Mouse (Mus musculus): ENCODE measurements around the gene Kntc1.

Gene Kntc1

DNA sequence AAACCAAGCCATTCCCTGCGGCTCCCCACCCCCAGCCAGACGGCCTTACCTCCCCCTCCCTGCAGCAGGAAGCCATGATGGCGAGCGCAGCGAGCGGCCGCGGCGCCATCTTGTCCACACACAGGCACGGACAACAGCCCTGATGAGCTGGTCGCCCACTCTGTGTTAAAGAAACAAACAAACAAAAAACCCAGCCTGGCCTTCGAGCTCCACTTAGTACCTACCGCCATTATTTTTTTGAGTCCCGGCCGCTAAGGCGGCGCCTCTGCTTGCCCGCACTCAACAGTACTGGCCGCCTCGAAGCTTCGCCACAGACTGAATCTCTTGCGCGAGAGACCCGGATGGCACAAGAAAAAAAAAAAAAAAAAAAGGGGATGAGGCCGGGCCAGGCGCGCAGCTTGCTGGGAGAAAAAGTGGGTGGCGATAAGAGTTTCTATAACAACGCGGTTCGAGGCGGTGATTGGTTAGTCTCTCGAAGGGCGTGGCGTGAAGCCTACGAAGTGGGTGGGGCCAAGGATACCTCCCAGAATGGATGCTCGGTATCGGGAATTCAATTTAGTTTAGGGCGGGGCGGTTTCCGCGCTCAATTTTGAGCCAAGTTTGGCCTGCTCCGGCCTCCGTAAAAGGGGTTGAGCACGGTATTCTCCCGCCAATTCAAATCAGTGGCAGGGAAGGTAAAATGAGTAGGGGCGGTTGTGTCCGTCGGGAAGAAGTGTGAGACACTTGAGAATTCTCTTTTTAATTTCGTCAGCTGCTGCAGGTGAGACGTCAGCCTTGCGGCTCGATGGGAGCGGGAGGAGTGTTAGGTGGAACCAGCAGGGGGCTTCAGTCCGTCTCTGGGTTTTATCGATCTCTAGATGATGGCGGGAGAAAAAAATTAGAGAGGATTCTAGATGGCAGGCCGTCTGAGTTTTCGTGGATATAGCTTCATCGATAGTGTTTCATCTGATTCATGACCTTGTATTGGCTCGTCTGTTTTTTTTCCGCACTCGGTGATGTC is at the start of gene Kntc1, which contains the start of gene Rsrc2:
Gene Kntc1, plus strand, starts transcription at position 652 of the 1,000 bp plus-strand sequence.
Gene Rsrc2, minus strand, starts transcription at position 350 of the 1,000 bp plus-strand sequence.
- 0 out of 2 replicates have a peak, but pooled peaks have one; percentile 86 for TF ChIP-seq GATA4 (IDR thresholded peaks at IDR 0.05; ENCODE audit: insufficient replicate concordance, low read length)

DNA sequence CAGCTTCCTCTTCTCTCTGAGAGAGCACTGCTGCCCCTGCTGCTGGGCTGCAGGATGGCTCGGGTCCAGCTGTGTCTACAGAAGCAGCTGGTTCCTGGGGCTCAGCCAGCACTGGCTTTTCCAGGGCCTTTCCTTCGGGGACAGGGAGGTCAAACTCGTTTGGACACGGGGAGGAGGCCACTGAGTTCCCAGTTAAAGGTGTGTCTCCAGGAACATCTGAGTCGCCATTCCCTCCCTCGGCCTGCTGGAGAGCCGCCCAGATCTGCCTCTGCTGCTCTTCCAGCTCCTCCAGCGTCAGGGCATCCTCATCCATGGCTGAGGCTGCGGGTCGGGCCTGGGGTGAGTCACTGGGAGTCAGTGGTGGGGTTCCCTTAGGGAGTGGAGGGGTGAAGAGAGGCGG is 48.9 kb upstream of the Kntc1 start:
- no peak for TF ChIP-seq GATA4 (IDR thresholded peaks at IDR 0.05; ENCODE audit: insufficient replicate concordance, low read length)

DNA sequence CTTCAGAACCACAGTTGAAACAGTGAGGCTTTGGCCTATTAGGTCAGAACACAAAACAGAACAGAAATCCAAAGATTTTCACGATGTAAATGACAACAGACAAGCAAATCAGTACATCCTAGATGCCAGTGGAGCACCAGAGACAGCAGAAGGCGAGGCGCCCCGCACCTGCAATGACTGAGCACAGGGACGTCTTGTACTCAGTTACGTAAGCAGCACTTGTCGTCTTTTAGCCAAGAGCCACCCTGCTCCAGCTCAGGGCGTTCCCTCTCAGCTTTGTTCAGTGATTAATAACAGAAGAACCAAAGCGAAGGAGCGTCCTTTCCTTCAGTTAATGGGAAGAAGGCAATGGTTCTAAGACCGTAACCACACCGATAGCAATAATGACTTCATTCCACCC is 40.9 kb upstream of the Kntc1 start:
- TF ChIP-seq GATA4 (IDR thresholded peaks at IDR 0.05; ENCODE audit: insufficient replicate concordance, low read length) = no peak

DNA sequence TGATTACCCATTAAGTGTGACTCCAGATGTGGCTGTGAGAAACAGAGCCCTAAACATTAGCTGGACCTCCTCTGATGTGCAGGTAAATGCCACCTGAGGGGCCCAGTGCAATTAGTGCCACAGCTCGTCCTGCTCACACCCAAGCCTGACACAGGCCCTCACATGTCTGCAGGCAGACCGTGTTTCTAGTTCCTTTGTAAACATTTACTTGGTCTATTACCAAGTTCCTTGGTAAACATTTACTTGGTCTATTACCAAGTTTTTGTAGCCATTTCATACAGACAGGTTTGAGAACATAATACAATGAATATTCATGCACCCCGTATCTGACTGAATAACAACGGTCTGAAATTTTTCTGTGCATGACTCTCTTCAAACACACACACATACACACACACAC is 39.9 kb upstream of the Kntc1 start:
- TF ChIP-seq GATA4 (IDR thresholded peaks at IDR 0.05; ENCODE audit: insufficient replicate concordance, low read length) = no peak

DNA sequence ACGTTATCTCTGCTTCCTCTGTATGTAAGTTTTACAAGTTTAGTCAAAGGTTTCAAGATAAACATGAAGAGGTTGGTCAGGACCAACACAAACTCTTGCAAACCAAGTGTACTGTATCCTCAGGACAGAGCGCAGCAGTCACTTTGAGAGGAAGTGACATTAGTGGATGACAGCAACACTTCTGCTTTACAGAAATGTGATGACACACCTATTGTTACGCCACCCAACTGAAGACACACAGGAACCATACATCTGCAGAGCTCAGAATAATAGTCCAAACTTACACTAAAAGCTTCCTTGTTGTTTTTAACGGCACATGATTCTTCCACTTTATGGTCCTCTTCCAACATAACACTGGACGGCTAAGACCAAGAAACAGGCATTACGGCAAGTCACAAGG is 35.7 kb upstream of the Kntc1 start:
- no peak for TF ChIP-seq GATA4 (IDR thresholded peaks at IDR 0.05; ENCODE audit: insufficient replicate concordance, low read length)

DNA sequence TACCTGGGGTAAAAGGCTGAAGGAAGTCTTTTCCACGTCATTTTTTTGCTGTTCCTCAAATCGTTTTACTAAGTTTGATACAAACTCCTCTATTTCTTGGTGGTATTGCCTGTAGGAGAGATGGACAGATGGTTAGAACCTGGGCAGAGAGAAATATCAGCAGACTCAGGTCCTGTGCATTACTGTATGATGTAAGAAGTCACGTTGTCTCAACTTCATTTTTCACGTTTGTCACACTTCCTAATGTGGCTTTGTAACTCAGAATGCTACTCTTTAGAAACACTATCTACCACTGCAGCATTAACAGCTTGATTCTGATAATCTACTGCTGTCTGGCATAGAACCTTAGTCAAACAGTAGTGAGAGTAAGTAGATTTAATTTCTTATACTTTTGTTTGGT is 34.9 kb upstream of the Kntc1 start:
- TF ChIP-seq GATA4 (IDR thresholded peaks at IDR 0.05; ENCODE audit: insufficient replicate concordance, low read length) = no peak

DNA sequence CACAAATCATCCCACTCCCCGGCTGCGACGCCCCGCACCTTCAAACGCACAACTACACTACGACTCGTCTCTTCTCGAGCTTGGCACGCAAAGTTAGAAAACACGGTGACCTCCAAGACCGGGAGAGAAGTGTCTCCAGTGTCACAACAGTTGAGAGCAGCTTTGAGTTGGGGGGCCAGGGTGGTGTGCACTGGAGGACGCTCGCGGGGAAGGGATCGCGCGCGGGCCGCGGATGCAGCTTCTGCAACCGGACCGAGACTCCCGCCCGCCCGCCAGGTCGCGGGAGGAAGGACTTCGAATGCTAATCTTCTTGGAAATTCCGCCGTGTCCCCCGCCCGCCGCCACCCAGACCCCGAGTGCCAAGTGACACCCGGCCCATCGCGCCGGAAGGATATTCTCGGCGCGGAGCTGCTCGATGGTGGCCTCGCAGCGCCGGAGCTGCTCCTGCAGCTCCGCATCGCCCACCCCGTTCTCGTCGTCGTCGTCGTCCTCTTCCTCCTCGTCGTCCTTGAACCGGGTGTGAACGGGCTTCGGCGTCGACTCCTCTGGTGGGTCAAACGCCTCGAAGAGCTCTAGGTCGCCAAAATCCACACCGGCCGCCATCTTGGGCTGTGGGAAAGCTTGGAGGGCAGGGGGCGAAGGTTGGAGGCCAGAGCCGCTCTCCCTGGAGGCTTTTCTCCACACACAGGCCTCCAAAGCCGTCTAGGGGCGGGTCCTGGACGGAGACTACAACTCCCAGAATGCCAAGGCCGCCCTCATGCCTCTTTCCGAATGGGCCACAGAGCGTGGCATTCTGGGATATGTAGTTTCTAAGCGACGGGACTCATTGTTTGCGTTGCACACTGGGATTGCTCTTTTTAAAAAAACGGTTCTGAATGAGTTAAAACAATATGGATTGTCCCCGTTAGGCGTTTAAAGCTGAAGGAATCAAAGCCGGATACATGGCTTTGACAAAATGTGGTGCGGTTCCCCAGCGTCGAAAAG is 28.9 kb upstream of the Kntc1 start, which contains the start of gene Zcchc8:
Gene Zcchc8, minus strand, starts transcription at position 773 of the 984 bp plus-strand sequence.
- peak; percentile 40; the same call in 1 of the 2 replicates for TF ChIP-seq GATA4 (IDR thresholded peaks at IDR 0.05; ENCODE audit: insufficient replicate concordance, low read length)

DNA sequence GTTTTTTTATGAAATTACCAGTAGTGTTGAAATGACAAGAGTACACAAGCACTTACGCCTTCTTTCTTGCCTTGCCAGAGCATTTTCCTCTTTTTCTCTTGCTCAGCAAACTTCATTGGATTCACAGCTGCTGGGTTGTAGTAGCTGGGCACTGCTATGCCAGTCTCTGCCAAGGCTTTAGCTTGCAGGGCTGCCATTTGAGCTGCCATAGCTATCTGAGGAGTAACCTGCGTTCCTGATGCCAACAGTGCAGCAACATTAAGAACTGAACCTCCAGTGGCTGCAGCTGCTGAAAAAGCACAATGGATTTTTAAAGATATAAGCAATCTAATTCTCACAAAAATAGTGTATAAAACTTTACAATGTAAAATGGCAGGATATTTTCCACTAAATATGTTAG is 18.5 kb upstream of the Kntc1 start:
- no peak for TF ChIP-seq GATA4 (IDR thresholded peaks at IDR 0.05; ENCODE audit: insufficient replicate concordance, low read length)

DNA sequence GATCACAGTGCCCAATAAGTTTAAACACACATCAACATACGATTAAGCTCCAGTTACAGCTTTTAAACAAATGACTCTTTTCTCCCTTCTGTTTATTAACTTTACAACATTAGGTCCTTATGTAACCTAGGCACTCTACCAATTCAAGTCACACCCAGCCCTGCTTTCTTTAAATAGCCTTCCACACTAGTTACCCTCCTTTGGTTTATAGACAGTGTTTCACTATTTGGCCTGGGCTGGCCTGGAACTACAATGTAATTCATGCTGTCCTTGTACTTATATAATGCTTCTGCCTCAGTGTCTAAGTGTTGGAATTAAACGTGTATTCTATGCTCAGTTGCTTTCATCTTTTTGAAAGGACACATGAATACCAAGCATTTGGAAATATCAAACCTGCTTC is 5.2 kb upstream of the Kntc1 start:
- TF ChIP-seq GATA4 (IDR thresholded peaks at IDR 0.05; ENCODE audit: insufficient replicate concordance, low read length) = no peak

DNA sequence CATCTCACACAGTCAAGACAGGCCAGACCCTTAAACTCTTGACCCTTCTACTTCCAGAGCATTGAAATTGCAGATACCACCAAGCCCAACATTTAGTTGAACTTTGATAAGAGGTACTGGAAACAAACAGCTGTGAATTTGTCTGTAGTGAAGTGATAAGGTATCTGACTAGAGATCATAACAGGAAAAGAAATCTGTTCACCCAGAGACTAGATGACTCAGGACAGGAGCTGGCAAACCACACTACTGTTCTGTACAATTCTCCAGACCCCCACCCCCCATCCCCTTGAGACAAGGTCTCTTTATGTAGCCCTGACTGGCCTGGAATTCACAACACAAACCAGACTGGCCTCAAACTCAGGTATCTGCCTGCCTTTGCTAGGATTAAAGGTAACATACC is 3.3 kb upstream of the Kntc1 start:
- no peak for TF ChIP-seq GATA4 (IDR thresholded peaks at IDR 0.05; ENCODE audit: insufficient replicate concordance, low read length)

DNA sequence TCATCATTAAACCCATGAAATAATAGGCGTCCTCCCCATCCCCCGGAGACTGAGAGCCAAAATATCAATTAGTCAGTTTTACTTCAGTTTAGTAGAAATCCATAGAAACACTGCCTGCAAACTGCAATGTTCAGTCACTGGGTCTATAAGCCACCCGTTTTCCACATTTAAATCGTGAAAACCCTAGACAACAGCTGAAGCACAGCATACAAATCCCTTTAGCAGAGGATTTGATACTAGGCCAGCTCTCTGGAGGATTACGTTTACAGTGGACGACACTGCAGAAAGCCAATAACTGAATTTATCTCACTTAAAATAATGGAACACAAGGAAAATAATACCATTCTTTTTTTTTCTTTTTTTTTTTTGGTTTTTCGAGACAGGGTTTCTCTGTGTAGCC is 1.9 kb upstream of the Kntc1 start:
- TF ChIP-seq GATA4 (IDR thresholded peaks at IDR 0.05; ENCODE audit: insufficient replicate concordance, low read length) = no peak

DNA sequence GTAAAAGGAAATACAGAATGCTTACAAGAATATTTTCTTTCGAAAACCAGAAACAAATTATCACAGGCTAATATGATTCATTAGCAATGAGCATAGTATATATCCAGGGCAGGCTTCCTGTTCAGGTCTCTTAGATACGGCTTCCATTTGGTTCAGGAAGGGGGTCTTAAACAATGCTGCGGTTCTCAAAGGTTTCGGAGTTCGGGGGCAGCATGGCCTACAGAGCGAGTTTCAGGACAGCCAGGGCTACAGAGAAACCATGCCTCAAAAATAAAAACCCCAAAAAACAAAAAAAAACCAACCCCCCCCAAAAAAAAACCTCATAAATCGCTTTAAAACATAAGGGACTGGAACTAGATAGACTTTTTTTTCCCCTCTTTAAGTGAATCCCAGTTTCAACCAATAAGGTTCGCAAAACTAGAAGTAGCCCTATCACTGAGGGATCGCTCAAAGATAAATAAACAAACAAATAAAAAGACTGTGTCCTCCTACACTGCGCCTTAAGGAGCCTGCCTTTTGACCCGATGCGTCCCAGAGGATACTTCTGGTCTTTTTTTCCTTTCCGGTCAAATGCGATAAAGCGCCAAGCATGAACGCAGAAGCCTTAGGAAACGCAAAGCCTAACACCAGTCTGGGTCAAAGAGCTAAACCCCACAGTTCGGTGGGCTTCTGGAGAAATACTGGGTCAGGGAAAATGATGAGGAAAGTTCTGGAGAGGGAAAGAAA is 1.0 kb upstream of the Kntc1 start:
- TF ChIP-seq GATA4 (IDR thresholded peaks at IDR 0.05; ENCODE audit: insufficient replicate concordance, low read length) = no peak

DNA sequence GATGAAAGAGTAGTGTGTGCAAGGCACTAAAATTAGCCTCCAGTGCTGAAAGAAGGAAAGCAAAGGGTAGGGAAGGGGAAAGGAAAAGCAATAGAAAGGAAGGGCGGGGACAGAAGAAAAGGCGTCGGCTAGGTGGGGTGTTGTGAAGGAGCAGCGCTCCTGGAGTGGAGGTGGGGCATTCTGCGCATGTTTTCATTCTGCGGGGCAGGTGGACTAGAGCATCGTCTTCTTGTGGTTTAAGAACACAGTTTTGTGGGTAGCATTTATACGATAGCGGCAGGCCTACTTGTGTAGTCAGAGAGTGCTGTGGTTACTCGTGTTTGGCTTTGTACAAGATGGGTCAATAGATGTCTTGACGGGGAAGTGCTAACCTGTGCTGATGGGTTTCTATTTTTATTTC is 16.0 kb downstream of the Kntc1 start:
- TF ChIP-seq GATA4 (IDR thresholded peaks at IDR 0.05; ENCODE audit: insufficient replicate concordance, low read length) = no peak

DNA sequence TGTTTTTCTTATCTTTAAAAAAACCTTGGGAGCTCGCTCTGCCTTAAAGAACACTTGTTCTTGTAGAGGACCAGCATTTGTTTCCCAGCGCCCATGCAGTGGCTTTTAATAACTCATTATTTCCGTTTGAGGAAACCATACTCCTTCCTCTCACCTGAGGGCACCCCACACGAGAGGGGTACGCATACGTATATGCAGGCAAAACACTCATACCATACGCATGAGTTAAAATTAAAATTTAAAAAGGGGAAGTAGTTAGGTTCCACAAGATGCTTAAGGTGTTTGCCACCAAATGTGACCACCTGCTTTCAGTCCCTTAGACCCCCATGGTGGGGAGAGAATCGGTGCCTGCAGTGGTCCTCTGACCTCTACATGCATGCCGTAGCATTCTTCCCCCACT is 23.9 kb downstream of the Kntc1 start:
- TF ChIP-seq GATA4 (IDR thresholded peaks at IDR 0.05; ENCODE audit: insufficient replicate concordance, low read length) = no peak

DNA sequence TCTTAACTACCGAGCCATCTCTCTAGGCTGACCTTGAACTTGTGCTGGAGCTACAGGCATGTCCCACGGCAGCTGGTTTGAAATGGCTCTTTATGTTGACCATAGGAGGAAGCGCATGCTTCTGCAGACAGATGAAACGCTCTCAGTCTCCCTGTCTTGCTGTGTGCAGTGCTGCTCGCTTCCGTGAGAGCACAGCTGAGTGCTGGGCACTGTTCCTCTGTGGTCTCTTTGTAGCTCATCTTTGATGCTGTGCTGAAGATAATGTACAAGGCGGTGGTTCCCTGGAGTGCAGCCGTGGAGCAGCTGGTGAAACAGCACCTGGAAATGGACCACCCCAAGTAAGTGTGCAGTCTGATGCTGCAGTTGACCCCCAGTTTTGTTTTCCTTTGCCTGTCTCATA is 31.2 kb downstream of the Kntc1 start:
- TF ChIP-seq GATA4 (IDR thresholded peaks at IDR 0.05; ENCODE audit: insufficient replicate concordance, low read length) = no peak

Data from liver, adult (tissue).